Mouse (Mus musculus) limb, embryonic 15.5 days (tissue): ENCODE data around the gene Rsrp1. TPM values are rescaled to one million over a fixed set of nuclear protein-coding genes. Genes with fewer than 3 reads are reported as not detected.
A peak's percentile ranks its signal among the peaks of the same experiment; 100 is the strongest.

Experiments
- ATAC-seq: fragments of 200-750 bp; cut with Nextera tagmentation; 2 replicates; pipeline ENCODE4 v1.8.0; 2017; ENCODE audit warnings: low read depth, moderate TSS enrichment; ENCODE audit not compliant: insufficient number of reproducible peaks, low FRiP score, low TSS enrichment
- H3K27ac ChIP-seq: fragments of 300-500 bp; sonication (generic); 2 replicates; pipeline ENCODE4 v1.5.1; 2015; ENCODE audit warnings: moderate library complexity, mild to moderate bottlenecking, inconsistent platforms
- H3K27me3 ChIP-seq: fragments of 300-500 bp; sonication (generic); 2 replicates; pipeline ENCODE4 v1.6.1; 2015; ENCODE audit warnings: inconsistent platforms
- H3K36me3 ChIP-seq: fragments of 300-500 bp; sonication (generic); 2 replicates; pipeline ENCODE4 v1.6.1; 2015; ENCODE audit warnings: inconsistent platforms
- H3K4me1 ChIP-seq: fragments of 300-500 bp; sonication (generic); 2 replicates; pipeline ENCODE4 v1.6.1; 2015; ENCODE audit warnings: inconsistent platforms
- H3K4me2 ChIP-seq: fragments of 300-500 bp; sonication (generic); 2 replicates; pipeline ENCODE4 v1.6.1; 2015; ENCODE audit warnings: mild to moderate bottlenecking, inconsistent platforms
- H3K4me3 ChIP-seq: fragments of 300-500 bp; sonication (generic); 2 replicates; pipeline ENCODE4 v1.5.1; 2015; ENCODE audit warnings: mild to moderate bottlenecking, inconsistent platforms
- H3K9ac ChIP-seq: fragments of 300-500 bp; sonication (generic); 2 replicates; pipeline ENCODE4 v1.6.1; 2015; ENCODE audit warnings: inconsistent platforms
- H3K9me3 ChIP-seq: fragments of 300-500 bp; sonication (generic); 2 replicates; pipeline ENCODE4 v1.6.1; 2016; ENCODE audit warnings: inconsistent platforms
- WGBS: fragments of 180-500 bp; shearing (Covaris S2); methylation state at CpG from one replicate; pipeline ENCODE4 v1.1.7; 2015; 5-methylcytosine and 5-hydroxymethylcytosine counted together
- polyA plus RNA-seq: library from polyadenylated mRNA; unstranded; fragments of >200 nt; fragmentation: Nextera tagmentation; extraction: Ambion mirVana; gene quantifications from 2 replicates; pipeline ENCODE4 v1.2.1, GENCODE M21; 2015

Rsrp1 gene
- polyA plus RNA-seq, 1 experiment from 2014 or later: 496 TPM

DNA sequence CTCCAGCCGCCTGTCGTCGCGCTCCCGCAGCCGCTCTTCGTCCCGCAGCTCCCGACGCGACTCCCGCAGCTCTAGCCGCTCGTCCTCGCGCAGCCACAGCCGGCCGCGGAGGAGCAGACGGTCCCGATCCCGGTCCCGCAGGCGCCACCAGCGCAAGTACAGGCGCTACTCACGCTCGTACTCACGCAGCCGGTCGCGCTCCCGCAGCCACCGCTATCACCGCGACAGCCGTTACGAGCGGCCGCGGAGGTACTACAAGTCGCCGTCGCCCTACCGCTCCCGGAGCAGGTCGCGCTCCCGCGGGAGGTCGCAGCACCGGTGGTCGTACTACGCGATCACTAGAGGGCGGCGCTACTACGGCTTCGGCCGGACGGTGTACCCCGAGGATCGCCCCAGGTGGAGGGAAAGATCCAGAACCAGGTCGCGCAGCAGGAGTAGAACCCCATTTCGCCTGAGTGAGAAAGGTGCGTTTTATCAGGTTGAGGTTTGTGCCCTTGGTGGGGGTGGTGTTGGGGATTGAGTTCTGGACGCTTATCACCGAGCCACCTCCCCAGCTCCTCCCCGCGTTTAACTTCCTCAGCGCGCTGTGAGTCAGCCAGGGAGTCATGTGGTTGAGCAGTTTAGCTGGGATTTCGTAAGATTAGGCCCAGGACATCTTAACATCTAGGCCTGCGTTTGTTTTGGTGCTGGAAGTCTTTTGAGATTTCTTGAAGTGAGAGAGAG lies 788 bp downstream of the Rsrp1 start:
- Histone ChIP-seq H3K36me3 (peaks cover 32% of the 10 kb centered on the region), H3K27ac (peak overlapping the region; percentile 96), H3K9me3 (no peaks in the 10 kb centered on the region), H3K27me3 (no peaks in the 10 kb centered on the region), H3K4me3 (peak overlapping the region; percentile 100), H3K9ac (peak overlapping the region; percentile 98), H3K4me2 (peak overlapping the region; percentile 53), H3K4me1 (peaks cover 14% of the 10 kb centered on the region)
- ATAC-seq: no peak
- WGBS: under 1% methylated on average over 75 of the region's 75 CpGs

DNA sequence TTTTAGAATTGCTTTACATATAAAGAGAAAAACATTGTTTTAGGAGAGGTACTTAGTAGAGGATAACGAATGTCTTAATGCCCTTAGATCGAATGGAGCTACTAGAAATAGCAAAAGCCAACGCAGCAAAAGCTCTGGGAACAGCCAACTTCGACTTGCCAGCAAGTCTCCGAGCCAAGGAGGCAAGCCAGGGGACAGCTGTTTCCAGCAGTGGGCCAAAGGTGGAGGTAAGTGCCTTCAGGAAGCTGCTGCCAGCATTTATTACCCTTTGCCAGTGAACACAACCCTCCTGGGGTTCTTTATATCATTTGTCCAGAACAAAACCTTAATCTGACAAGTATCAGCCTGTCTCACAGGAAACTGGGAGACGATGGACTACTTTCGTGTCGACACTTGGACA lies 1.8 kb downstream of the Rsrp1 start:
- no peaks in the 10 kb centered on the region for H3K9me3 ChIP-seq
- H3K36me3 ChIP-seq: peaks cover 32% of the 10 kb centered on the region
- H3K27me3 ChIP-seq: no peaks in the 10 kb centered on the region
- peak overlapping the region; percentile 100 for H3K4me3 ChIP-seq
- peak overlapping the region; percentile 53 for H3K4me2 ChIP-seq
- no peak for ATAC-seq
- H3K9ac ChIP-seq: peak overlapping the region; percentile 39; the same call in 1 of the 2 replicates
- peaks cover 20% of the 10 kb centered on the region for H3K4me1 ChIP-seq
- no peak overlapping the region for H3K27ac ChIP-seq
- WGBS: 58% methylated on average over 8 of the region's 8 CpGs

DNA sequence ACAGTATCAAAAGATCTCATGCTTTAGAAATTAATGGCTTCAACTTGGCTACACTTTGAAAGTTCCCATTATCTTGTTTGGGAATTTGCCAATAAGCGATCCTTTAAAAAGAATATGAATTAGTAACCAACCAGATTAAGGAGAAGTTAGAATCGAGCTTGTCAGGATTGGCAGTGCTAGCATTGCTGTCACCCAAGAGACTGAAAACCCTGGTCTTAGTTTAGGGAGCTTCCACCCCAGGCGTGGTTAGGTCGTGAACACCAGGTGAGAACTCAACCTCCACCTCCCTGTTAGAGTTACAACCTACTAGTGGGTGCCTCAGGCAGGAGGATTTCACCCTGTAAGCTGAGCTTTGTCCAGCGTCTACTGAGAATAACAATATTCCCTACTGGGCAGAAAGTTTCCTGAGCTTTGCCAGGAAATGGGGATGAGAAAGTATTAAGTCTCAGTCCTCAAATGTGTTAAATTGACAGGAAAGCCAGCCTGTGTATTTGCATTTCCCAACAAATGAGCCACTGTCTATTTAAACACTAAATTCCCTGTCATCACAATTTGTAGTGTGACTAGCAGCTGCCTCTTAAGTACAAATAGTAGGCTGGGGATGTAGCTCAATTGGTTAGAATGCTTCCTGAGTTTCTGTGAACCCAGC lies 4.5 kb downstream of the Rsrp1 start:
- Histone ChIP-seq H3K4me1 (peaks cover 35% of the 10 kb centered on the region), H3K9me3 (no peaks in the 10 kb centered on the region), H3K27ac (0 out of 2 replicates have a peak overlapping the region, but pooled peaks have one; percentile 22), H3K9ac (no peak overlapping the region), H3K27me3 (no peaks in the 10 kb centered on the region), H3K4me3 (no peak overlapping the region), H3K4me2 (no peak overlapping the region), H3K36me3 (peaks cover 39% of the 10 kb centered on the region)
- 69% methylated on average over 5 of the region's 5 CpGs for WGBS
- ATAC-seq: no peak

DNA sequence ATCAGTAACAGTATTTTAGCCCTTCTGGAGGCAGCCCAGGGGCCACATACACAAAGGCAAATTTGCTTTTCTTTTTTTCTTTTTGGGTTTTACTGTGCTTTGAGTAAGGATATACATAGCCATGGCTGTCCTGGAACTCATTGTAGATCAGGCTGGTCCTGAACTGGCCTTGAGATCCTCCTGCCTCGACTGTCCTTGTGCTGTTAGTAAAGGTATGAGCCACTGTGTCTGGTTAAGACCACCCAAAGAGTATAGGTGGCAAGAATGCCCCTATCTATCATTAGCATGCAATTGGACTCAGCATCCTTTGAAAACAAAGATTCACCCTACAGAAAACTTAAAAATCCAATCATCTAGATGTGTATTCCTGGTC lies 5.1 kb downstream of the Rsrp1 start:
- H3K36me3 ChIP-seq: peaks cover 44% of the 10 kb centered on the region
- 74% methylated on average over 1 of the region's 1 CpGs for WGBS

DNA sequence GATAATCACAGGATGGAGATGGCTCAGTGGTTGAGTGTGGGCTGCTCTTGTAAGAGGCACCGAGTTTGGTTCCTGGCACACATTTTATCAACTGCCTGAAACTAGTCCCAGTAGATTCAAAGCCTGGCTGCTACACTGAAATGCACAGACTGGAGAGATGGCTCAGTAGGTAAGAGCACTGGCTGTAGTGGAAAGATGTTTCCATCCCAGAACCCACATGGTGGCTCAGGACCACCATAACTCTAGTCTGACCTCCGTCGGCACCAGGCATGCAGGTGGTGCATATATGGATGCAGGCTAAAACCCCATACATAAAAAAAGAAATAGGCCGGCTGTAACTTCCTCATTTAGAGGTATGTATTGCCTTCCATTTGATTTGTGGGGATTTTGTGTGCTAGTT lies 6.1 kb downstream of the Rsrp1 start:
- peaks cover 35% of the 10 kb centered on the region for H3K4me1 ChIP-seq
- H3K36me3 ChIP-seq: peaks cover 54% of the 10 kb centered on the region
- no peak overlapping the region for H3K27ac ChIP-seq
- H3K9me3 ChIP-seq: no peaks in the 10 kb centered on the region
- no peak for ATAC-seq
- H3K4me2 ChIP-seq: no peak overlapping the region
- no peaks in the 10 kb centered on the region for H3K27me3 ChIP-seq
- 74% methylated on average over 4 of the region's 4 CpGs for WGBS
- H3K4me3 ChIP-seq: no peak overlapping the region
- no peak overlapping the region for H3K9ac ChIP-seq

More for the DNA sequence above, 5.1 kb downstream of the Rsrp1 start:
- no peak for ATAC-seq
- Histone ChIP-seq H3K4me2 (no peak overlapping the region), H3K9me3 (no peaks in the 10 kb centered on the region), H3K9ac (no peak overlapping the region), H3K4me3 (no peak overlapping the region), H3K27me3 (no peaks in the 10 kb centered on the region), H3K27ac (no peak overlapping the region), H3K4me1 (peaks cover 35% of the 10 kb centered on the region)

DNA sequence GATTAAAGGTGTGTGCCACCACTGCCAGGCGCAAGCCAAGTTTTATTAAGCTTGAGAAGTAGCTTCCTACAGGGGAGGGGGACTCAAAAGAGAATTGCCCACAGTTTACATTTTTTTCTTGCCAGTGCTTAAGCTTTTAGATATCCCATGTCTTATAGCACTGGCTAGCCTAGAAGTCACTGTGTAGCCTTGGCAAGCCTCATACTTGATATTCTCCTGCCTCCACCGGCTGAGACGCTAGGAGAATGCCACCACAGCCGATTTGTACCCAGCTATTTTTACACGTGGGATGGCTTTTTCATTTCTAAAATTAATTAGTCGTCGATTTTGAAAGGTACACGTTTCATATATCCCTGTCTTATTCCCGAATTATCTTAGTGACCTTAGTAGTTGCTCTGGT lies 6.8 kb downstream of the Rsrp1 start:
- Histone ChIP-seq H3K4me2 (peak overlapping the region; percentile 82), H3K27ac (peak overlapping the region; percentile 60), H3K9me3 (no peaks in the 10 kb centered on the region), H3K27me3 (no peaks in the 10 kb centered on the region), H3K4me3 (peak overlapping the region; percentile 99), H3K4me1 (peaks cover 33% of the 10 kb centered on the region), H3K9ac (no peak overlapping the region), H3K36me3 (peaks cover 60% of the 10 kb centered on the region)
- no peak for ATAC-seq
- WGBS: 27% methylated on average over 9 of the region's 9 CpGs

DNA sequence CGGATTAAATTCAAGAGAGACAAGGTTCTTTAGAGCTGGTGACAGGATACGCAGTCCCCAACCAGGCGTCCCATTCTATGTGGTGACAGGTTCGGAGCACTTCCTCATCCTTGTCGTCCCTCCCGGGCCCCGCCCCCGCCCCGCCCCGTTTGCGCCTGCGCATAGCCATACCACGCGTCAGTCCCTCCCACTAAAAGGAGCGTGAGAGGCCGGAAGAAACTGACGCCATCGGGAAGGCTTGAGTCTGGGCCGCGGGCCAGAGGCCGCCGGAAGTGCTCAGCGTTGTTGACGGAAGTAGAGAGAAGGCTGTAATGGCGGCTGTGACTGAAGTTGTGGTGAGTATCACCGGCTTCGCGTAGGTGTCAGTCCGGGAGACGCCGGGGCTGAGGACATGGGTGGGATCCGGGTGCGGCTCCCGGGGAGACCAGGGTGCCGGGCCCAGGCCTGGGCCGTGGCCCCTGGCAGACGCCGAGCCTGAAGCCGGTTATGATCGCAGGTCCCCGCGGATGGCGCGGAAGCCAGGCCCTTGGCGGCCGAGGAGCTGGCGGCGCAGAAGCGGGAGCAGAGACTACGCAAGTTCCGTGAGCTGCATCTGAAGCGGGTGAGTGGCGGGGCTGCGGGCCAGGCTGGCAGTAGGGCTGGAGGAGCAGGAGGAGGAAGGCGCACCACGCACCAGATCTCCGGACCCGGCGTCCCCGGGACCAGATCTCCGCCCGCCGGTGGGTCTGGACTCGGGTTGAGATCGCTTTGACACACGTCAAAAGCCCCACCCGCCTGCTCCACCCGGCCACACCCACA lies 7.5 kb downstream of the Rsrp1 start, which contains the start of gene Syf2:
Syf2 (plus strand) TSS at position 215 of the 798 bp plus-strand sequence.
- Histone ChIP-seq H3K27ac (peak within 1 kb of the TSS; percentile 85), H3K27me3 (no peaks in the 10 kb centered on the region), H3K36me3 (peaks cover 60% of the 10 kb centered on the region), H3K4me3 (peak within 1 kb of the TSS; percentile 99), H3K4me1 (peaks cover 26% of the 10 kb centered on the region), H3K4me2 (peak within 1 kb of the TSS; percentile 82), H3K9ac (peak within 1 kb of the TSS; percentile 74), H3K9me3 (no peaks in the 10 kb centered on the region)
- under 1% methylated on average over 68 of the region's 68 CpGs for WGBS
- peak; percentile 93 for ATAC-seq

DNA sequence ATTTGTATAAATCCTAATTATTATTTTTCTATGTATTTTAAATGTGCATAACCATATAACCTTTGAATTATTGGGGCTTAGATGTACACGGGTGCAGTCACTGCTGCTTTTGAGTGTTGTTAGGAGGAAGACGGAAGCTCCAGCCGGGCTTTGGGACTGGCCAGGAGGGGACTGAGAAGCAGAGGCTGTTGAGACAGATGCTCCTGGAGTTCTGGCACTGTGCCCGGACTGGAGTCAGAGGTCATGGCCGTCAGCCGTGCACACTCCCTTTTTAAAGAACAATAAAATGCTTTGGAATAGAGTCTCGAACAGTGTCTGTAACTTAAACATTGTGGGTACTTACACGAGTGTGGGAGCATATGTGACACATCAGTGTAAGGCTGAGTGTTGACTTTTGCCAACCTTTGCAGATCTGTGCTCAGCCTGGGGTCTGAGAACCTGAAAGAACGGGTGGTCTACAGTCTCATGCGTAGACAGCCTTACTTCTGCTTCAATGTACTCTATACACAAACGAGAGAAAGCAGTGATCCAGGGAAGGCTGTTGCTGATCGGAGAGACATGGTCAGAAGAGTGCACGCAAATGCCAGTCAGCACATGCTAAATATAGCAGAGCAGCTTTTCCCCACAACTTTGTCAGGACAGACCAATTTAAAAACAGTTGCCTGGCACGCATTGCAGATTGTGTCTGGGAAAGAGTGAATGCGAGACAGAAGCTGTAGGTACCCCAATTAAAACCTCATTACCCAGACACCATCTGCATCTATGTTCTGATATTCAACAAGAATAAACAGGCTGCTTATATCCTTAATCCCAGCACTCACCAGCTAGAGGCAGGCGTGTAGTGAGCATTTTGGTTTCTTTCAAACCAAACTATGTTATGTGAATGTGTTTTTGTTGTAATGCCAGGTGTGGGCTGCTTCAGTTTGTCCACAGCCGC lies 14.1 kb downstream of the Rsrp1 start:
- Histone ChIP-seq H3K4me2 (no peak overlapping the region), H3K9ac (no peak overlapping the region), H3K27ac (0 out of 2 replicates have a peak overlapping the region, but pooled peaks have one; percentile 22), H3K27me3 (peaks cover 12% of the 10 kb centered on the region), H3K36me3 (peaks cover 49% of the 10 kb centered on the region), H3K9me3 (no peaks in the 10 kb centered on the region), H3K4me3 (no peak overlapping the region), H3K4me1 (0 out of 2 replicates have a peak, but pooled peaks cover 4% of the 10 kb centered on the region)
- 54% methylated on average over 17 of the region's 17 CpGs for WGBS
- ATAC-seq: no peak

DNA sequence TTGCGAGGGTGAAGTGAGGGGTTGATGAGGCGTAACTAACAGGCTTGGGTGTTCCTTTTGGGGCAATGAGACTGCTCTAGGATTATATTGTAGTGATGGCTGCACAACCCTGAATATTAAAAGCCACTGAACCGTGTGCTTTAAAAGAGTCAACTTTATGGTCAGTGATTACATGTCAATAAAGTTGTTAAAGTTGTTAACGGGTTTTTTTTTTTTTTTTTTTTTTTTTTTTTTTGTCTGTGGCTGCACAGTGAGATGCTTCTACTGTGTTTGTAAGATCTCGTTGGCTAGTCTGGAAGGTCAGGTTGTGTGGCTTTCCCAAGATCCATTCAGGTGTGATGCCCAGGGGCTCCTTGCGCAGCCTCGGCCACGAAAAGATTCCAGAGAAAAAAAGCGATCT lies 16.5 kb downstream of the Rsrp1 start:
- no peak overlapping the region for H3K27ac ChIP-seq
- WGBS: 46% methylated on average over 9 of the region's 9 CpGs
- peak overlapping the region; percentile 25; the same call in 1 of the 2 replicates for H3K4me2 ChIP-seq
- H3K4me1 ChIP-seq: 0 out of 2 replicates have a peak, but pooled peaks cover 12% of the 10 kb centered on the region
- peaks cover 30% of the 10 kb centered on the region for H3K27me3 ChIP-seq
- H3K36me3 ChIP-seq: peaks cover 25% of the 10 kb centered on the region
- H3K9me3 ChIP-seq: no peaks in the 10 kb centered on the region
- H3K9ac ChIP-seq: no peak overlapping the region
- 0 out of 2 replicates have a peak overlapping the region, but pooled peaks have one; percentile 2 for H3K4me3 ChIP-seq
- ATAC-seq: no peak

DNA sequence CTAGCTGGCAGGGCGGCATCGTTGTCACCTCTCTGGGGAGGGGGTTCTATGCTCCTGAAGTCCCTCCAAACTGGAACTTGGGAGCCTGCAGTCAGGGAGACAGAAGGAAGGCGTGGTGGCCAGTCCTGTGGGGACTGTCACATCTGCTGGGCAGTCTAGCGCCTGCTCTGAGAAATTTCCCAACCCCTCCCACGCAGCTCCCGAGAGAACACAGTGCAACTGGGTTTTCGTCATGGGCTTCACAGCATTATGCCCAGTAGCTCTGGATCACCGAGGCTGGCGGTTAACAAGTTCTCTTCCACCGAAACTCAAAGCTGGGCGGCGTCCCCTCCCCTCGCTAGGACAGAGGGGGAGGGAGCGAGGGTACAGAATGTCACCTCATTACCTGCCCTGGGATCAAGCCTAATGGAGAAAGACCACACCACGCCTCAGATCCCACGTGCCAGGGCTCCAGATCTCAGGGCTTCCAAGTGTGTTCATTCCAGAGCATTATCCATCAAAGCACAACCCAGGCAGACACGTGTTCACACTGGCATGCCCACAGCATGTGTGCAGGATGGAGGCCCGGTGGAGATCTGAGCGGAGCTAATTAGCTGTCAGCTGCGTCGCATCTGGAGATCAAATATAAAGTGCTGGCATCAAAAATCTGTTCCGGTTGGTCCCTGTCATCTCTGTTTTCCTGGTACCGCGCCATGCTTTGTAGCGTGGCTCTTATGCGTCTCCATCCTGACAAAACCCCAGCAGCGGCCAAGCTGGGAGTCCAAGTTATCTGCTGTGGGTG lies 20.6 kb downstream of the Rsrp1 start:
- WGBS: 28% methylated on average over 27 of the region's 27 CpGs
- no peak for ATAC-seq
- no peak overlapping the region for H3K4me3 ChIP-seq
- H3K36me3 ChIP-seq: no peaks in the 10 kb centered on the region
- no peaks in the 10 kb centered on the region for H3K9me3 ChIP-seq
- peaks cover 38% of the 10 kb centered on the region for H3K27me3 ChIP-seq
- no peak overlapping the region for H3K27ac ChIP-seq
- H3K4me1 ChIP-seq: peaks cover 17% of the 10 kb centered on the region
- H3K9ac ChIP-seq: no peak overlapping the region
- no peak overlapping the region for H3K4me2 ChIP-seq
